Mouse (Mus musculus) forebrain, embryonic 11.5 days (tissue): ENCODE results near the gene Pip4k2a. TPM values are rescaled to one million over a fixed set of nuclear protein-coding genes. Genes with fewer than 3 reads are reported as not detected.

ENCODE experiments used
- ATAC-seq: fragments of 200-750 bp; cut with Nextera tagmentation; replicated peaks from 2 replicates; pipeline ENCODE4 v1.8.0; 2017; ENCODE audit warnings: moderate TSS enrichment; ENCODE audit not compliant: low FRiP score
- DNase-seq: peaks from one replicate; pipeline ENCODE4 v3.0.0-alpha.2; 2017; ENCODE audit warnings: low spot score
- H3K27ac ChIP-seq: fragments of 300-500 bp; sonication (generic); 2 replicates; pipeline ENCODE4 v1.5.1; 2014; ENCODE audit warnings: low read depth, low read length
- H3K27me3 ChIP-seq: fragments of 300-500 bp; sonication (generic); 2 replicates; pipeline ENCODE4 v1.6.1; 2014; ENCODE audit warnings: mild to moderate bottlenecking, low read length, mixed read lengths; ENCODE audit not compliant: control insufficient read depth, insufficient read depth
- H3K36me3 ChIP-seq: fragments of 300-500 bp; sonication (generic); 2 replicates; pipeline ENCODE4 v1.6.1; 2014; ENCODE audit warnings: mild to moderate bottlenecking, low read length, moderate library complexity, mixed read lengths; ENCODE audit not compliant: control insufficient read depth, insufficient read depth
- H3K4me1 ChIP-seq: fragments of 300-500 bp; sonication (generic); replicated peaks from 2 replicates; pipeline ENCODE4 v1.6.1; 2014; ENCODE audit warnings: low read length, mixed read lengths; ENCODE audit not compliant: control insufficient read depth, insufficient read depth
- H3K4me2 ChIP-seq: fragments of 300-500 bp; sonication (generic); 2 replicates; pipeline ENCODE4 v1.6.1; 2014; ENCODE audit warnings: low read depth, mild to moderate bottlenecking, low read length, moderate library complexity, mixed read lengths; ENCODE audit not compliant: severe bottlenecking
- H3K4me3 ChIP-seq: fragments of 300-500 bp; sonication (generic); 2 replicates; pipeline ENCODE4 v1.5.1; 2014; ENCODE audit warnings: low read depth, low read length
- H3K9ac ChIP-seq: fragments of 300-500 bp; sonication (generic); 2 replicates; pipeline ENCODE4 v1.6.1; 2014; ENCODE audit warnings: low read length
- H3K9me3 ChIP-seq: fragments of 300-500 bp; sonication (generic); 2 replicates; pipeline ENCODE4 v1.6.1; 2016; ENCODE audit warnings: low read length, mixed read lengths; ENCODE audit not compliant: control insufficient read depth
- WGBS: fragments of 180-500 bp; shearing (Covaris S2); extraction: QIAGEN DNeasy Blood & Tissue Kit; methylation state at CpG from one replicate; pipeline ENCODE4 v1.1.7; 2014; 5-methylcytosine and 5-hydroxymethylcytosine counted together
- polyA plus RNA-seq: library from polyadenylated mRNA; unstranded; fragments of >200 nt; fragmentation: Nextera tagmentation; extraction: Ambion mirVana; gene quantifications from 2 replicates; pipeline ENCODE4 v1.2.1, GENCODE M21; 2014

Pip4k2a gene
- polyA plus RNA-seq, 1 experiment from 2014 or later, result 9.2 TPM

GRCm38 (mm10) chr2:18956424-18956823 is 41.5 kb downstream of the Pip4k2a start:
- no peaks in the 10 kb centered on the region for H3K27me3 ChIP-seq
- H3K4me1 ChIP-seq, result no peaks in the 10 kb centered on the region
- no peaks in the 10 kb centered on the region for H3K9me3 ChIP-seq
- no peak overlapping the region for H3K4me3 ChIP-seq
- no peak overlapping the region for H3K27ac ChIP-seq
- H3K36me3 ChIP-seq, result no peaks in the 10 kb centered on the region
- no peak overlapping the region for H3K4me2 ChIP-seq
- no peak overlapping the region for H3K9ac ChIP-seq
- WGBS, result 84% methylated on average over 3 of the region's 3 CpGs
- ATAC-seq (no peak), DNase-seq (no peak)

GRCm38 (mm10) chr2:18955671-18956070 is 42.3 kb downstream of the Pip4k2a start:
- H3K27me3 ChIP-seq, result no peaks in the 10 kb centered on the region
- no peak overlapping the region for H3K9ac ChIP-seq
- H3K4me2 ChIP-seq, result no peak overlapping the region
- no peaks in the 10 kb centered on the region for H3K9me3 ChIP-seq
- WGBS, result 95% methylated on average over 13 of the region's 13 CpGs
- no peaks in the 10 kb centered on the region for H3K4me1 ChIP-seq
- no peak overlapping the region for H3K4me3 ChIP-seq
- ATAC-seq (no peak), DNase-seq (no peak)
- H3K27ac ChIP-seq, result no peak overlapping the region
- H3K36me3 ChIP-seq, result no peaks in the 10 kb centered on the region

GRCm38 (mm10) chr2:18955022-18955421 is 42.9 kb downstream of the Pip4k2a start:
- H3K9me3 ChIP-seq, result no peaks in the 10 kb centered on the region
- H3K36me3 ChIP-seq, result no peaks in the 10 kb centered on the region
- H3K27ac ChIP-seq, result no peak overlapping the region
- no peak overlapping the region for H3K9ac ChIP-seq
- no peak overlapping the region for H3K4me3 ChIP-seq
- DNase-seq (no peak), ATAC-seq (no peak)
- H3K4me2 ChIP-seq, result no peak overlapping the region
- H3K27me3 ChIP-seq, result no peaks in the 10 kb centered on the region
- no peaks in the 10 kb centered on the region for H3K4me1 ChIP-seq
- WGBS, result 35% methylated on average over 4 of the region's 4 CpGs

- H3K4me2 ChIP-seq, result no peak overlapping the region
- 79% methylated on average over 4 of the region's 4 CpGs for WGBS
- no peak overlapping the region for H3K4me3 ChIP-seq
- no peaks in the 10 kb centered on the region for H3K4me1 ChIP-seq
- no peaks in the 10 kb centered on the region for H3K27me3 ChIP-seq
- ATAC-seq (no peak), DNase-seq (no peak)
- no peak overlapping the region for H3K27ac ChIP-seq
- no peaks in the 10 kb centered on the region for H3K36me3 ChIP-seq
- H3K9ac ChIP-seq, result no peak overlapping the region
- no peaks in the 10 kb centered on the region for H3K9me3 ChIP-seq
Observed at GRCm38 (mm10) chr2:18954422-18954821, 43.5 kb downstream of the Pip4k2a start.

- no peak for DNase-seq
- H3K4me1 ChIP-seq, result no peaks in the 10 kb centered on the region
- no peak overlapping the region for H3K4me3 ChIP-seq
- no peak overlapping the region for H3K27ac ChIP-seq
- H3K9me3 ChIP-seq, result no peaks in the 10 kb centered on the region
- H3K36me3 ChIP-seq, result no peaks in the 10 kb centered on the region
- 84% methylated on average over 7 of the region's 7 CpGs for WGBS
- ATAC-seq, result no peak
- H3K27me3 ChIP-seq, result no peaks in the 10 kb centered on the region
- H3K9ac ChIP-seq, result no peak overlapping the region
- no peak overlapping the region for H3K4me2 ChIP-seq
Observed at GRCm38 (mm10) chr2:18952102-18952673, 45.7 kb downstream of the Pip4k2a start.

GRCm38 (mm10) chr2:18950758-18951157 is 47.2 kb downstream of the Pip4k2a start:
- Histone ChIP-seq H3K4me3 (no peak overlapping the region), H3K4me2 (no peak overlapping the region), H3K36me3 (no peaks in the 10 kb centered on the region), H3K4me1 (no peaks in the 10 kb centered on the region), H3K27ac (no peak overlapping the region), H3K9me3 (no peaks in the 10 kb centered on the region), H3K9ac (no peak overlapping the region), H3K27me3 (no peaks in the 10 kb centered on the region)
- DNase-seq (no peak), ATAC-seq (no peak)
- 80% methylated on average over 2 of the region's 2 CpGs for WGBS

GRCm38 (mm10) chr2:18948741-18949140 is 49.2 kb downstream of the Pip4k2a start:
- ATAC-seq (no peak), DNase-seq (no peak)
- Histone ChIP-seq H3K27ac (no peak overlapping the region), H3K9me3 (no peaks in the 10 kb centered on the region), H3K4me1 (no peaks in the 10 kb centered on the region), H3K27me3 (no peaks in the 10 kb centered on the region), H3K36me3 (no peaks in the 10 kb centered on the region), H3K4me3 (no peak overlapping the region), H3K4me2 (no peak overlapping the region), H3K9ac (no peak overlapping the region)
- WGBS, result 83% methylated on average over 7 of the region's 7 CpGs

GRCm38 (mm10) chr2:18947669-18948459 is 50.1 kb downstream of the Pip4k2a start:
- no peaks in the 10 kb centered on the region for H3K4me1 ChIP-seq
- WGBS, result 59% methylated on average over 7 of the region's 7 CpGs
- H3K27ac ChIP-seq, result no peak overlapping the region
- no peak overlapping the region for H3K9ac ChIP-seq
- no peak for DNase-seq
- no peaks in the 10 kb centered on the region for H3K27me3 ChIP-seq
- H3K4me2 ChIP-seq, result no peak overlapping the region
- ATAC-seq, result no peak
- H3K9me3 ChIP-seq, result no peaks in the 10 kb centered on the region
- H3K36me3 ChIP-seq, result no peaks in the 10 kb centered on the region
- no peak overlapping the region for H3K4me3 ChIP-seq

- Histone ChIP-seq H3K4me3 (no peak overlapping the region), H3K9me3 (no peaks in the 10 kb centered on the region), H3K4me2 (no peak overlapping the region), H3K4me1 (no peaks in the 10 kb centered on the region), H3K9ac (no peak overlapping the region), H3K27me3 (no peaks in the 10 kb centered on the region), H3K36me3 (no peaks in the 10 kb centered on the region), H3K27ac (no peak overlapping the region)
- ATAC-seq (no peak), DNase-seq (no peak)
- 60% methylated on average over 1 of the region's 1 CpGs for WGBS
Observed at GRCm38 (mm10) chr2:18945438-18945837, 52.5 kb downstream of the Pip4k2a start.
